Mouse (Mus musculus) brain, embryonic 14.5 days (tissue): ENCODE results near the gene Phf1. TPM values are rescaled to one million over a fixed set of nuclear protein-coding genes. Genes with fewer than 3 reads are reported as not detected.
"Not testable (repeated sequence)": the region's sequence is repeated elsewhere in the genome, so short reads cannot be mapped to it uniquely, and the experiment has no call there.

Source experiments
- DNase-seq: peaks from one replicate; pipeline ENCODE4 v3.0.0-alpha.2; 2011; ENCODE audit warnings: low read depth
- CTCF ChIP-seq: fragments of 200-500 bp; IDR thresholded peaks from 2 replicates; pipeline ENCODE4 v1.5.1; 2012; ENCODE audit warnings: inconsistent platforms, mild to moderate bottlenecking, moderate library complexity, borderline replicate concordance; ENCODE audit not compliant: insufficient read depth, insufficient read length; ENCODE audit errors: extremely low read depth
- POLR2A ChIP-seq: fragments of 200-500 bp; IDR thresholded peaks from 2 replicates; pipeline ENCODE4 v1.6.1; 2012; ENCODE audit warnings: mild to moderate bottlenecking, inconsistent platforms, borderline replicate concordance; ENCODE audit not compliant: poor library complexity, insufficient read depth, insufficient read length, severe bottlenecking; ENCODE audit errors: extremely low read depth
- polyA plus RNA-seq: library from polyadenylated mRNA; depleted of rRNA; stranded (reverse); fragments of >200 nt; gene quantifications from 2 replicates; pipeline ENCODE4 v1.2.3, GENCODE M21; 2012

The Phf1 gene
- polyA plus RNA-seq, 1 experiment: 50.0 TPM

GRCm38 (mm10) chr17:26904320-26904719 lies 28.5 kb upstream of the Phf1 start:
- DNase-seq: no peak
- TF ChIP-seq POLR2A (no peak), CTCF (no peak)

- DNase-seq: peak; percentile 17
Measured at GRCm38 (mm10) chr17:26907506-26907905, 25.3 kb upstream of the Phf1 start.

- no peak for TF ChIP-seq POLR2A
- TF ChIP-seq CTCF: no peak
Measured at GRCm38 (mm10) chr17:26915248-26915647, 17.6 kb upstream of the Phf1 start.

GRCm38 (mm10) chr17:26916711-26917482 lies 16.0 kb upstream of the Phf1 start, which contains the start of gene Kifc5b:
TSS of gene Kifc5b (plus strand) at chr17:26917091.
- TF ChIP-seq POLR2A (no peak), CTCF (peak; percentile 100)
- peak; percentile 100 for DNase-seq

More at GRCm38 (mm10) chr17:26915248-26915647, 17.6 kb upstream of the Phf1 start:
- DNase-seq: no peak

GRCm38 (mm10) chr17:26917560-26917959 lies 15.3 kb upstream of the Phf1 start:
- DNase-seq: not testable (repeated sequence)

GRCm38 (mm10) chr17:26918343-26918742 lies 14.5 kb upstream of the Phf1 start:
- no peak for TF ChIP-seq CTCF
- TF ChIP-seq POLR2A: no peak
- DNase-seq: no peak

GRCm38 (mm10) chr17:26919516-26919915 lies 13.3 kb upstream of the Phf1 start:
- DNase-seq: not testable (repeated sequence)

GRCm38 (mm10) chr17:26922368-26922767 lies 10.5 kb upstream of the Phf1 start:
- DNase-seq: not testable (repeated sequence)

- DNase-seq: not testable (repeated sequence)
Measured at GRCm38 (mm10) chr17:26925414-26925813, 7.4 kb upstream of the Phf1 start.

GRCm38 (mm10) chr17:26931795-26932194 lies 1.1 kb upstream of the Phf1 start:
- TF ChIP-seq CTCF: peak; percentile 34; the same call in 1 of the 2 replicates
- DNase-seq: peak; percentile 53

GRCm38 (mm10) chr17:26933419-26933818 lies 567 bp downstream of the Phf1 start:
- no peak for DNase-seq
- TF ChIP-seq CTCF (no peak), POLR2A (no peak)

- TF ChIP-seq POLR2A (no peak), CTCF (no peak)
- no peak for DNase-seq
Measured at GRCm38 (mm10) chr17:26933885-26934827, 1.3 kb downstream of the Phf1 start.

- TF ChIP-seq CTCF (no peak), POLR2A (no peak)
Measured at GRCm38 (mm10) chr17:26935027-26935426, 2.2 kb downstream of the Phf1 start.

More at GRCm38 (mm10) chr17:26935027-26935426, 2.2 kb downstream of the Phf1 start:
- DNase-seq: no peak
